Mouse (Mus musculus): Measurements from ENCODE around the gene Igsf3. TPM values are rescaled to one million over a fixed set of nuclear protein-coding genes. Genes with fewer than 3 reads are reported as not detected.
"Not testable (repeated sequence)": the region's sequence is repeated elsewhere in the genome, so short reads cannot be mapped to it uniquely, and the experiment has no call there.

Igsf3 gene
- polyA plus RNA-seq, 1 experiment from 2014 or later = 36.2 TPM

- Histone ChIP-seq H3K9ac (ENCODE audit: low read length) (0 out of 2 replicates have a peak overlapping the region, but pooled peaks have one; percentile 6), H3K4me3 (ENCODE audit: low read length) (no peak overlapping the region), H3K27ac (ENCODE audit: low read length) (peak overlapping the region; percentile 7; the same call in 1 of the 2 replicates), H3K4me2 (ENCODE audit: low read depth, low read length) (no peak overlapping the region), H3K9me3 (replicated peaks; ENCODE audit: control insufficient read depth, low read length) (no peaks in the 10 kb centered on the region), H3K4me1 (ENCODE audit: control insufficient read depth, insufficient read depth, low read length) (peaks cover 73% of the 10 kb centered on the region), H3K36me3 (ENCODE audit: control insufficient read depth, insufficient read depth) (no peaks in the 10 kb centered on the region), H3K27me3 (ENCODE audit: control insufficient read depth, insufficient read depth, low read length) (no peaks in the 10 kb centered on the region)
- ATAC-seq (replicated peaks; ENCODE audit: extremely low read depth, insufficient read depth, low FRiP score) = no peak
- WGBS = 41% methylated on average over 3 of the region's 3 CpGs
Measured at GRCm38 (mm10) chr3:101406097-101406496, 29.2 kb downstream of the Igsf3 start.

GRCm38 (mm10) chr3:101407568-101407967 is 30.7 kb downstream of the Igsf3 start:
- Histone ChIP-seq H3K4me3 (ENCODE audit: low read length) (no peak overlapping the region), H3K27me3 (ENCODE audit: control insufficient read depth, insufficient read depth, low read length) (no peaks in the 10 kb centered on the region), H3K9me3 (replicated peaks; ENCODE audit: control insufficient read depth, low read length) (no peaks in the 10 kb centered on the region), H3K4me1 (ENCODE audit: control insufficient read depth, insufficient read depth, low read length) (peaks cover 86% of the 10 kb centered on the region), H3K4me2 (ENCODE audit: low read depth, low read length) (peak overlapping the region; percentile 22; the same call in 1 of the 2 replicates), H3K27ac (ENCODE audit: low read length) (0 out of 2 replicates have a peak overlapping the region, but pooled peaks have one; percentile 25), H3K36me3 (ENCODE audit: control insufficient read depth, insufficient read depth) (no peaks in the 10 kb centered on the region), H3K9ac (ENCODE audit: low read length) (no peak overlapping the region)
- 34% methylated on average over 8 of the region's 8 CpGs for WGBS
- ATAC-seq (replicated peaks; ENCODE audit: extremely low read depth, insufficient read depth, low FRiP score) = no peak

- H3K4me3 ChIP-seq (ENCODE audit: low read length) = no peak overlapping the region
- H3K9ac ChIP-seq (ENCODE audit: low read length) = peak overlapping the region; percentile 40; the same call in 1 of the 2 replicates
- H3K36me3 ChIP-seq (ENCODE audit: control insufficient read depth, insufficient read depth) = no peaks in the 10 kb centered on the region
- H3K27me3 ChIP-seq (ENCODE audit: control insufficient read depth, insufficient read depth, low read length) = no peaks in the 10 kb centered on the region
- H3K27ac ChIP-seq (ENCODE audit: low read length) = peak overlapping the region; percentile 62
- ATAC-seq (replicated peaks; ENCODE audit: extremely low read depth, insufficient read depth, low FRiP score) = no peak
- WGBS = 37% methylated on average over 20 of the region's 20 CpGs
- peaks cover 78% of the 10 kb centered on the region for H3K4me1 ChIP-seq (ENCODE audit: control insufficient read depth, insufficient read depth, low read length)
- no peaks in the 10 kb centered on the region for H3K9me3 ChIP-seq (replicated peaks; ENCODE audit: control insufficient read depth, low read length)
- peak overlapping the region; percentile 33 for H3K4me2 ChIP-seq (ENCODE audit: low read depth, low read length)
Measured at GRCm38 (mm10) chr3:101408953-101409750, 32.3 kb downstream of the Igsf3 start.

GRCm38 (mm10) chr3:101410202-101410601 is 33.3 kb downstream of the Igsf3 start:
- H3K27me3 ChIP-seq (ENCODE audit: control insufficient read depth, insufficient read depth, low read length) = no peaks in the 10 kb centered on the region
- H3K4me3 ChIP-seq (ENCODE audit: low read length) = no peak overlapping the region
- no peak overlapping the region for H3K27ac ChIP-seq (ENCODE audit: low read length)
- H3K36me3 ChIP-seq (ENCODE audit: control insufficient read depth, insufficient read depth) = no peaks in the 10 kb centered on the region
- no peaks in the 10 kb centered on the region for H3K9me3 ChIP-seq (replicated peaks; ENCODE audit: control insufficient read depth, low read length)
- H3K9ac ChIP-seq (ENCODE audit: low read length) = no peak overlapping the region
- WGBS = 43% methylated on average over 2 of the region's 2 CpGs
- no peak overlapping the region for H3K4me2 ChIP-seq (ENCODE audit: low read depth, low read length)
- no peak for ATAC-seq (replicated peaks; ENCODE audit: extremely low read depth, insufficient read depth, low FRiP score)
- peaks cover 68% of the 10 kb centered on the region for H3K4me1 ChIP-seq (ENCODE audit: control insufficient read depth, insufficient read depth, low read length)

- 34% methylated on average over 3 of the region's 3 CpGs for WGBS
- H3K4me3 ChIP-seq (ENCODE audit: low read length) = no peak overlapping the region
- H3K27me3 ChIP-seq (ENCODE audit: control insufficient read depth, insufficient read depth, low read length) = no peaks in the 10 kb centered on the region
- no peak for ATAC-seq (replicated peaks; ENCODE audit: extremely low read depth, insufficient read depth, low FRiP score)
- H3K36me3 ChIP-seq (ENCODE audit: control insufficient read depth, insufficient read depth) = no peaks in the 10 kb centered on the region
- no peaks in the 10 kb centered on the region for H3K9me3 ChIP-seq (replicated peaks; ENCODE audit: control insufficient read depth, low read length)
- no peak overlapping the region for H3K4me2 ChIP-seq (ENCODE audit: low read depth, low read length)
- no peak overlapping the region for H3K9ac ChIP-seq (ENCODE audit: low read length)
- H3K27ac ChIP-seq (ENCODE audit: low read length) = no peak overlapping the region
- peaks cover 62% of the 10 kb centered on the region for H3K4me1 ChIP-seq (ENCODE audit: control insufficient read depth, insufficient read depth, low read length)
Measured at GRCm38 (mm10) chr3:101410745-101411144, 33.9 kb downstream of the Igsf3 start.

GRCm38 (mm10) chr3:101411626-101412025 is 34.7 kb downstream of the Igsf3 start:
- H3K27ac ChIP-seq (ENCODE audit: low read length) = peak overlapping the region; percentile 6
- no peaks in the 10 kb centered on the region for H3K9me3 ChIP-seq (replicated peaks; ENCODE audit: control insufficient read depth, low read length)
- H3K4me2 ChIP-seq (ENCODE audit: low read depth, low read length) = no peak overlapping the region
- 60% methylated on average over 3 of the region's 3 CpGs for WGBS
- H3K4me1 ChIP-seq (ENCODE audit: control insufficient read depth, insufficient read depth, low read length) = peaks cover 53% of the 10 kb centered on the region
- H3K27me3 ChIP-seq (ENCODE audit: control insufficient read depth, insufficient read depth, low read length) = no peaks in the 10 kb centered on the region
- no peak overlapping the region for H3K4me3 ChIP-seq (ENCODE audit: low read length)
- no peak overlapping the region for H3K9ac ChIP-seq (ENCODE audit: low read length)
- ATAC-seq (replicated peaks; ENCODE audit: extremely low read depth, insufficient read depth, low FRiP score) = no peak
- H3K36me3 ChIP-seq (ENCODE audit: control insufficient read depth, insufficient read depth) = no peaks in the 10 kb centered on the region

- H3K4me3 ChIP-seq (ENCODE audit: low read length) = no peak overlapping the region
- no peak for ATAC-seq (replicated peaks; ENCODE audit: extremely low read depth, insufficient read depth, low FRiP score)
- no peak overlapping the region; the same call in 1 of the 2 replicates for H3K27ac ChIP-seq (ENCODE audit: low read length)
- no peaks in the 10 kb centered on the region for H3K36me3 ChIP-seq (ENCODE audit: control insufficient read depth, insufficient read depth)
- no peaks in the 10 kb centered on the region for H3K9me3 ChIP-seq (replicated peaks; ENCODE audit: control insufficient read depth, low read length)
- no peak overlapping the region for H3K9ac ChIP-seq (ENCODE audit: low read length)
- 72% methylated on average over 6 of the region's 6 CpGs for WGBS
- H3K4me2 ChIP-seq (ENCODE audit: low read depth, low read length) = no peak overlapping the region
- H3K27me3 ChIP-seq (ENCODE audit: control insufficient read depth, insufficient read depth, low read length) = no peaks in the 10 kb centered on the region
- peaks cover 51% of the 10 kb centered on the region for H3K4me1 ChIP-seq (ENCODE audit: control insufficient read depth, insufficient read depth, low read length)
Measured at GRCm38 (mm10) chr3:101412115-101412514, 35.2 kb downstream of the Igsf3 start.

- peaks cover 43% of the 10 kb centered on the region for H3K4me1 ChIP-seq (ENCODE audit: control insufficient read depth, insufficient read depth, low read length)
- not testable (repeated sequence) for H3K4me3 ChIP-seq (ENCODE audit: low read length); H3K9me3 ChIP-seq (replicated peaks; ENCODE audit: control insufficient read depth, low read length); H3K9ac ChIP-seq (ENCODE audit: low read length); H3K27me3 ChIP-seq (ENCODE audit: control insufficient read depth, insufficient read depth, low read length); H3K27ac ChIP-seq (ENCODE audit: low read length); H3K4me2 ChIP-seq (ENCODE audit: low read depth, low read length); ATAC-seq (replicated peaks; ENCODE audit: extremely low read depth, insufficient read depth, low FRiP score); H3K36me3 ChIP-seq (ENCODE audit: control insufficient read depth, insufficient read depth)
- 85% methylated on average over 5 of the region's 5 CpGs for WGBS
Measured at GRCm38 (mm10) chr3:101413013-101413412, 36.1 kb downstream of the Igsf3 start.
